Mouse (Mus musculus) splenic B cell, adult 2 months (primary cell): Measurements from ENCODE around the gene Olfr545.
A peak's percentile ranks its signal among the peaks of the same experiment; 100 is the strongest.

ENCODE experiments used
- DNase-seq: peaks from one replicate; pipeline ENCODE4 v3.0.0-alpha.2; 2011; ENCODE audit warnings: low read depth, low spot score
- H3K27me3 ChIP-seq: 2 replicates; pipeline ENCODE4 v1.6.1; 2012; ENCODE audit warnings: mild to moderate bottlenecking, low read length, moderate library complexity, mixed read lengths; ENCODE audit not compliant: control insufficient read depth, poor library complexity, insufficient read depth, severe bottlenecking
- H3K36me3 ChIP-seq: 2 replicates; pipeline ENCODE4 v1.6.1; 2012; ENCODE audit warnings: mild to moderate bottlenecking, low read length, moderate library complexity, mixed read lengths; ENCODE audit not compliant: control insufficient read depth, poor library complexity, insufficient read depth, severe bottlenecking

Gene Olfr545

DNA sequence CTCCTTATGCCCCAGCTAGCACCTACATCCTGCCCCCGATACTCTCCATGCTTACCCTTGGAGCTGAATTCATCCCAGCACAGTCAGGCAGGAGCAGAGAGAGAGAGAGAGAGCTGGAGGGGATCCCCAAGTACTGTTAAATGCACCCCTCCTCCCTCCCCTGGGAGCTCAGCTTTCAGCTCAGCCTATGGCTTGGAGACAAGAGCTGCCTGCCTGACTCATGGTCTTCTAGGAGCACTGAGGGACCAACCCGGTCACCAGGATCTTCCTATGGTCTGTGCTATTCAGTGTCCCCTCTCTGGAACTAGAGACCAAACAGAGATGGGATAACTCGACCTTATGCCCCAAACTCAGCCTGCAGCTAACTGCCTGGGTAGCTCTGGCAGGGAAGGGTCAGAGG is at the start of gene Olfr545:
Olfr545 (minus strand) TSS at position 101 of the 400 bp plus-strand sequence.
- Histone ChIP-seq H3K36me3 (no peaks in the 10 kb centered on the region), H3K27me3 (no peaks in the 10 kb centered on the region)
- DNase-seq, result no peak

- DNase-seq, result no peak
- no peaks in the 10 kb centered on the region for H3K36me3 ChIP-seq
- no peaks in the 10 kb centered on the region for H3K27me3 ChIP-seq
Observed at GRCm38 (mm10) chr7:102541251-102541650, 41.9 kb upstream of the Olfr545 start.

DNA sequence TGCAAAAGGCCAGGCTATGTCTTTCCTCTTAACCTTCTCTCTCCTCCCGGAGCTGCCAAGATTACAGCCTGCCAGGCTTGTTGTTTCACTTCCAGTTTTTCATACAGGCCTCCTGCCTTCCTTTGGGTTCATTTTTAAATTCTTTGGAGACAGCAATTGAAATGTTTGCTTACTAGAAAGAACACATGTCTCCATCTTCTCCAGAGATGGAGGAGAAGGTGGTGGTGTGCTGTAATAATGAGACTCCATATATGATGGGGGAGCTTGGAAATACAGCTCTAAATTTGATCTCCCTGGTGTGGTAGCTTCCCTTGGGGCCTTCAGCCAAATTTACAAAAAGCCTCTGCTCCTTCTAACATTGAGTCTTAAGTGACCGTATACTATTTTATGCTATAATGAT is 41.2 kb upstream of the Olfr545 start, which contains the start of gene Olfr548-ps1:
Olfr548-ps1 (plus strand) TSS at position 301 of the 400 bp plus-strand sequence.
- no peaks in the 10 kb centered on the region for H3K36me3 ChIP-seq
- no peak for DNase-seq
- no peaks in the 10 kb centered on the region for H3K27me3 ChIP-seq

DNA sequence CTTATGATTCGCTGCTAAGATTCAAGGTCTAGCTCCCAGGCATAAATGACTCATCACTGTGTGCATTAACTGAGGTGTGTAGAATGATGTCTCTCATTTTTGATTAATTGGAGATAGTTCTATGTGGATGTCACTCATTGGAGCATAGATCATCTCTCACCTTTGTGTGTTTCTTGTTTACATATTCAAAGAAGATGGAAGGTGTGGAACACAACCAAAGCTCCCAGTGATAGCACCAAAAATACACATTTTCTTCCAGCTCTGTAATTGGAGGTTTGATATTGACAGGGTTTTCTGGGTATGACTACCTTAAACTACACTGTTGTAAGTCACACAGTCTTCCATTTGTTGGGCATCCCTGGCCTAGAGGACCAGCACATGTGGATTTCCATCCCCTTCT is 35.1 kb upstream of the Olfr545 start, which contains the start of gene Olfr547:
Olfr547 (plus strand) TSS at position 301 of the 400 bp plus-strand sequence.
- H3K27me3 ChIP-seq, result no peaks in the 10 kb centered on the region
- no peaks in the 10 kb centered on the region for H3K36me3 ChIP-seq
- no peak for DNase-seq

DNA sequence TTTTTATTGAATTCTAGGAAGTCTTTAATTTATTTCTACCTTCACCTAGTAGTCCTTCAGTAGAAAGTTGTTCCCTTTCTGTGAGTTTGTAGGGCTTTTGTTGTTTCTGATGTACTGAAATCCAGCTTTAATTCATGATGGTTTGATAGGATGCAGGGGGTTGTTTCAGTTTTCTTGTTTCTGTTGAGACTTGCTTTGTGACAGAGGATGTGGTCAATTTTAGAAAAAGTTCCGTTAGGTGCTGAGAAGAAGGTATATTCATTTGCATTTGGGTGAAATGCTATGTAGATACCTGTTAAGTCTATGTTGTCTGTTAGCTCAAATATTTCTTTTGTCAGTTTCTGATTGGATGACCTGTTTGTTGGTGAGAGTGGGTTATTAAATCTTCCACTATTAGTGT is 29.7 kb upstream of the Olfr545 start:
- H3K27me3 ChIP-seq, result no peaks in the 10 kb centered on the region
- DNase-seq, result no peak
- H3K36me3 ChIP-seq, result no peaks in the 10 kb centered on the region

DNA sequence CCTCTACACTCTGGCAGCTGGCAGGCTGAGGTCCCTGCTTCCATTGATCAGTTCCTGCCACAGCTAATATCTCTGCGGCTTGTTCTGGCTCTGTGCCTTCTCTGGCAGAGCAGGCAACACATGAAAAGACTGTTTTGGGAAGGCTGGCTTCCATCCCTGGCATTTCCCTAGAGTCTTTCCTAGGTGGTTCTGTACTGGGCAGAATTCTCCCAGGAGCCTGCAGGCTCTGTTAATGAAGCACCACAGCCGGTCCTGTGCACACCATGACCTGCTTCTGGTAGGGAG is 17.6 kb upstream of the Olfr545 start:
- Histone ChIP-seq H3K36me3 (no peaks in the 10 kb centered on the region), H3K27me3 (no peaks in the 10 kb centered on the region)
- DNase-seq, result no peak

- Histone ChIP-seq H3K27me3 (no peaks in the 10 kb centered on the region), H3K36me3 (no peaks in the 10 kb centered on the region)
- DNase-seq, result no peak
Observed at GRCm38 (mm10) chr7:102516261-102517050, 17.1 kb upstream of the Olfr545 start.

- H3K36me3 ChIP-seq, result no peaks in the 10 kb centered on the region
- H3K27me3 ChIP-seq, result no peaks in the 10 kb centered on the region
- peak; percentile 24 for DNase-seq
Observed at GRCm38 (mm10) chr7:102514144-102514543, 14.8 kb upstream of the Olfr545 start.

GRCm38 (mm10) chr7:102512814-102513435 is 13.6 kb upstream of the Olfr545 start:
- peak; percentile 83 for DNase-seq

DNA sequence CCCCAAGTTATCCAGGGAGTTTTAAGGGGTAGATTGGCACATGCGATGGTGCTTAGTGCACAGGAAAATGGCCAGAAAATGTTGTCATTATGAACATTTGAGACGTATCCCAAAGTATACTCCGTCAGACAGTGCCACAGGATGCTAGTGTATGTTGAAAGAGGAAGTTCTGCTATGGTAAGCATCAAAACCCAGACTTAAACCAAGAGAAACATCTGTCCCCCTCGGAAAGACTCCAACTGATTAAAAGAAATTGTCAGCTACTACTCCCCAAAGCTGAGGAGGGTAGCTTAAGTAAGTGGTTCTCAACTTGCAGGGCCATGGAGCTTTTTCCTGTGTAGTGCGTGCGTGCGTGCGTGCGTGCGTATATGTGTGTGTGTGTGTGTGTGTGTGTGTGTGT is 12.6 kb upstream of the Olfr545 start:
- no peaks in the 10 kb centered on the region for H3K27me3 ChIP-seq
- DNase-seq, result no peak
- no peaks in the 10 kb centered on the region for H3K36me3 ChIP-seq

More at GRCm38 (mm10) chr7:102512814-102513435, 13.6 kb upstream of the Olfr545 start:
- Histone ChIP-seq H3K27me3 (no peaks in the 10 kb centered on the region), H3K36me3 (no peaks in the 10 kb centered on the region)

DNA sequence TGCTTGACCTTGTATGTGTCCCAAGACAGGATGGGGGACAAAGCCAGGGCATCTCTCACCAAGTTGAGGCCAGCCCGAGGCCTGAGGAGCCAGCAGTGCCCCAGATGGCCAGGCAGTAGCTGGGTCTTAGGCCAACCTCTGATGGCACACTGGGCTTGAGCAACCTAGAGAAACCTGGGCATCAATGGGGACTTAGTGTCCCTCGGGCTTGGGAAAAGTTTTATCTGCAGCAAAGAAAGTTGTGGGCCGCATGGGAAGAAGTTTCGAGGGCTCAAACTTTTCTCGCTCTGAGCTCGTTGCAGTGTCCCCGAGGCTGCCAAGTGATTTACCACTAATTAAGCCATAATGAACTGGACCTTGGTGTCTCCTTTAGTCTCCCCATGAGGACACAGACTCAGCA is 10.4 kb upstream of the Olfr545 start:
- no peaks in the 10 kb centered on the region for H3K36me3 ChIP-seq
- no peak for DNase-seq
- H3K27me3 ChIP-seq, result no peaks in the 10 kb centered on the region

- no peaks in the 10 kb centered on the region for H3K27me3 ChIP-seq
- DNase-seq, result no peak
- H3K36me3 ChIP-seq, result no peaks in the 10 kb centered on the region
Observed at GRCm38 (mm10) chr7:102508666-102509065, 9.3 kb upstream of the Olfr545 start.

- Histone ChIP-seq H3K36me3 (no peaks in the 10 kb centered on the region), H3K27me3 (no peaks in the 10 kb centered on the region)
- DNase-seq, result no peak
Observed at GRCm38 (mm10) chr7:102508066-102508465, 8.7 kb upstream of the Olfr545 start.

- DNase-seq, result peak; percentile 85
- Histone ChIP-seq H3K27me3 (no peaks in the 10 kb centered on the region), H3K36me3 (no peaks in the 10 kb centered on the region)
Observed at GRCm38 (mm10) chr7:102506848-102507247, 7.5 kb upstream of the Olfr545 start.

GRCm38 (mm10) chr7:102501986-102502385 is 2.6 kb upstream of the Olfr545 start:
- no peaks in the 10 kb centered on the region for H3K36me3 ChIP-seq
- no peaks in the 10 kb centered on the region for H3K27me3 ChIP-seq
- DNase-seq, result no peak
